Mouse (Mus musculus): ENCODE data around the gene Cox6b2.

DNA sequence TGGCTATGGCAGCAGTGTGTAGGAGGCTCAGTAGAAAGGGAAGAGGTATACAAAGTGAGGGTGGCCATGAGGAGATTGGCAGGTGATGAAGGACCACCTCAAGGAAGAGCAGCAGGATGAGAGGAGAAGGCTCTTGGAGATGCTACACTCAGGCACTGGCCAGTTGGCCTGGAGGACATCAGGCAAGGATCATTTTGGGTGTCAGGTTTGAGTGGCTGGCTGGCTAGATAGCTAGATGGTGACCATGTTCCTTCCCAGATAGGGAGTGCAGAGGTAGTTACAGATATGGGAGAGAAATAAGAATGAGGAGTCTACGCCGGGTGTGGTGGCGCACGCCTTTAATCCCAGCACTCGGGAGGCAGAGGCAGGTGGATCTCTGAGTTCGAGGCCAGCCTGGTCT lies 8.0 kb downstream of the Cox6b2 start:
- TF ChIP-seq CTCF (IDR thresholded peaks at IDR 0.05; ENCODE audit: low read depth, low read length) (no peak), POLR2A (IDR thresholded peaks at IDR 0.05; ENCODE audit: borderline replicate concordance, low read depth, low read length) (no peak)
